In the genomic region with DNA sequence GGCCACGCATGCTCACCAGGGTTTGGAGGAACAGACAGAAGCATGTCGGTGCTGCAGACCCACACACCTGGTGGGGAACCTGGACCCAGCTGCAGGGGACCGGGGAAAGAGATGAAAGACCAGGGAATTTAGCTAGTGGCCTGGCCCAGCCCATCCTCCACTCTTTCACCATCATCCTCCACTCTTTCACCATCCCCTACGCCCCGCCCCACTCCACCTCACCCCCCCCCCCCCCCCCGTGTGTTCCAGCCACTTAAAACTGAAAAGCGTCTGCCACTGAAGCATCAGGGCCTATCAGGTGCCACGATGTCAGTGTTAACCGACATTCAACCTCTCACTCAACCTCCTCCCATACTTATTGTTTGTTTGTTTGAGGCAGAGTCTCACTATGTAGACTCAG, we compare ENCODE assay signal across 19 mouse cellular contexts.
"Had no signal": no experiment of that assay in that cellular context is flagged by ENCODE, and none has a peak within 500 bp of the region (broad histone marks: within the 10 kb centered on the region; RNA-seq: fewer than 3 reads in every experiment).

No protein-coding gene starts in this region.

- H3K9ac ChIP-seq: intestine, embryonic 15.5 days; kidney, embryonic 15.5 days; liver, embryonic 14.5 days; lung, embryonic 15.5 days; midbrain, embryonic 12.5 days; midbrain, embryonic 15.5 days had no signal

- H3K27me3 ChIP-seq: intestine, embryonic 15.5 days; kidney, embryonic 15.5 days; lung, embryonic 15.5 days; midbrain, embryonic 12.5 days; midbrain, embryonic 15.5 days had no signal

- DNase-seq: kidney, adult 11 months; kidney, adult 8-10 months; kidney, postnatal 10 days; kidney, postnatal 36 days; layer of hippocampus, postnatal 36 days; lung, adult 18-20 months; lung, postnatal 36 days; right cerebral cortex, postnatal 25 days; thymus, adult 18-20 months; thymus, postnatal 36 days had no signal

- H3K9me3 ChIP-seq: intestine, embryonic 15.5 days; kidney, embryonic 15.5 days; lung, embryonic 15.5 days; midbrain, embryonic 12.5 days; midbrain, embryonic 15.5 days had no signal

- ATAC-seq: intestine, embryonic 15.5 days; midbrain, embryonic 15.5 days had no signal

- H3K4me2 ChIP-seq: intestine, embryonic 15.5 days; kidney, embryonic 15.5 days; lung, embryonic 15.5 days; midbrain, embryonic 12.5 days; midbrain, embryonic 15.5 days had no signal

- H3K4me1 ChIP-seq: intestine, embryonic 15.5 days; kidney, embryonic 15.5 days; lung, embryonic 15.5 days; midbrain, embryonic 12.5 days; midbrain, embryonic 15.5 days had no signal

- H3K36me3 ChIP-seq: intestine, embryonic 15.5 days had no signal

- H3K27ac ChIP-seq: intestine, embryonic 15.5 days; kidney, embryonic 15.5 days; left cerebral cortex, adult 2 months; liver, embryonic 14.5 days; lung, embryonic 15.5 days; midbrain, embryonic 12.5 days; midbrain, embryonic 15.5 days; stomach, postnatal 0 days had no signal

- H3K4me3 ChIP-seq: intestine, embryonic 15.5 days; kidney, embryonic 15.5 days; left cerebral cortex, adult 2 months; lung, embryonic 15.5 days; midbrain, embryonic 12.5 days; midbrain, embryonic 15.5 days; myocyte had no signal
